Mouse (Mus musculus): Measurements from ENCODE around the gene Gramd4. TPM values are rescaled to one million over a fixed set of nuclear protein-coding genes. Genes with fewer than 3 reads are reported as not detected.
A peak's percentile ranks its signal among the peaks of the same experiment; 100 is the strongest.

Gramd4 gene
- total RNA-seq, 1 experiment = 24.5 TPM

DNA sequence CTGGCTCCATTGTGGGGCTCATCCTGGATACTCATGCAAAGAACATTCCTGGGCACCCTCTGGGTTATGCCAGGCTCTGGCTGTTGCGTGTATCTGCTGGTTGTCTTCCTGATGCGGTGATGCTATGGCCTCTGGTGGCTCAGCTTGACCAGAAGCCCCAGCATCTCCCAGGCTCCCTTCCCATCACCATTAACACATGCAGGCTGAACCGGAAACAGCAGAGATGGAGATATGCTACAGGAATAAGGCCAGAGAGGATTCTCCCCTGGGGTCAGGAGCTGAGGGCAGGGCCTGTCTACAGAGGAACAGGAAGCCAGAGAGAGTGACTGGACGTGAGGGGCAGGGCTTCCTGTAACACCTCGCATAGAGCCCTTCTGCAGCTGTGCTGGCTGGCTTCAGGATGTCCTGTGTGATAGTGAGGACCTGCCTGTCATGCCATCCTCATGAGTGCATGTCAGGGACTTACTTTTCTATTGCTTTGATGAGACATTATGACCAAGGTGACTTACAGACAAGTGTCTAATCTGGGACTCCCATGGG is 1.2 kb upstream of the Gramd4 start:
- H3K27ac ChIP-seq (ENCODE audit: insufficient read depth, low read depth, low read length, poor library complexity, severe bottlenecking) = no peak overlapping the region
- H3K36me3 ChIP-seq (ENCODE audit: control insufficient read depth, insufficient read depth, low read length, poor library complexity, severe bottlenecking) = no peaks in the 10 kb centered on the region
- TF ChIP-seq ZNF384 (IDR thresholded peaks at IDR 0.05; ENCODE audit: low read depth, low read length) = no peak
- TF ChIP-seq MAFK (IDR thresholded peaks at IDR 0.05; ENCODE audit: insufficient read depth, low read depth, low read length) = no peak
- TF ChIP-seq HCFC1 (IDR thresholded peaks at IDR 0.05; ENCODE audit: borderline replicate concordance, insufficient read depth, low read length) = no peak
- no peak for TF ChIP-seq CHD2 (IDR thresholded peaks at IDR 0.05; ENCODE audit: low read depth, low read length)
- no peak for TF ChIP-seq ZC3H11A (IDR thresholded peaks at IDR 0.05; ENCODE audit: borderline replicate concordance, low read depth, low read length)
- DNase-seq (ENCODE audit: low read depth, low spot score) = no peak
- in situ Hi-C loops (cut with MboI; ENCODE audit: low sequenced_read_pairs in 2 of 2, unreplicated experiment in 2 of 2) = no loop called here
- no peak overlapping the region for H3K9ac ChIP-seq (ENCODE audit: insufficient read depth, low read depth, low read length, poor library complexity, severe bottlenecking)
- H3K4me1 ChIP-seq (ENCODE audit: control insufficient read depth in 2 of 2, insufficient read depth in 2 of 2, low read length in 2 of 2, poor library complexity in 1 of 2) = peaks cover 3 to 11% of the 10 kb centered on the region in 2 experiments; a peak in 2 of 4 replicates
- H3K4me3 ChIP-seq (ENCODE audit: insufficient read depth in 1 of 2, low read depth in 1 of 2, low read length in 2 of 2, poor library complexity in 1 of 2, severe bottlenecking in 1 of 2) = no peak overlapping the region
- H3K9me3 ChIP-seq (ENCODE audit: control insufficient read depth, insufficient read depth, low read depth, low read length) = no peaks in the 10 kb centered on the region

DNA sequence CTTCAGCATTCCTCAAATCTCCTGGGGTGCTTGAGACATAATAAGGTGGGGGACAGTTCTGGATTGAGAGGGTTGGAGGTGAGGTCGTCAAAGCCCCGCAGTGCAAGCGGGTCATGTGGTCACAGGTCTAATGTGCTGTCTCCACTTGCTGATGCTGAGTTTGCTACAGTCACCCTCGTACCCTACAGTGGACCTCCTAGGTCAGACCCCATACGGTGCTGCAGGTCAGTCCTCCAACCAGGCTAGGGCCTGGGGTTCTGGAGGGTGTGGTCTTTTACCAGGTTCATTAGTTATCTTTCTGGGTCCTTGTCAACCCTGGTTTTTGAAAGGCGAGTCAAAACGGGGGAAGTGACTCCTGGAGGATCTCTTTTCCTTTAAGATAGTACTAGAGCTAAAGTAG is 413 bp downstream of the Gramd4 start:
- H3K4me1 ChIP-seq (ENCODE audit: control insufficient read depth in 2 of 2, insufficient read depth in 2 of 2, low read length in 2 of 2, poor library complexity in 1 of 2) = peaks cover 3 to 11% of the 10 kb centered on the region in 2 experiments; a peak in 2 of 4 replicates
- no peak for DNase-seq (ENCODE audit: low read depth, low spot score)

DNA sequence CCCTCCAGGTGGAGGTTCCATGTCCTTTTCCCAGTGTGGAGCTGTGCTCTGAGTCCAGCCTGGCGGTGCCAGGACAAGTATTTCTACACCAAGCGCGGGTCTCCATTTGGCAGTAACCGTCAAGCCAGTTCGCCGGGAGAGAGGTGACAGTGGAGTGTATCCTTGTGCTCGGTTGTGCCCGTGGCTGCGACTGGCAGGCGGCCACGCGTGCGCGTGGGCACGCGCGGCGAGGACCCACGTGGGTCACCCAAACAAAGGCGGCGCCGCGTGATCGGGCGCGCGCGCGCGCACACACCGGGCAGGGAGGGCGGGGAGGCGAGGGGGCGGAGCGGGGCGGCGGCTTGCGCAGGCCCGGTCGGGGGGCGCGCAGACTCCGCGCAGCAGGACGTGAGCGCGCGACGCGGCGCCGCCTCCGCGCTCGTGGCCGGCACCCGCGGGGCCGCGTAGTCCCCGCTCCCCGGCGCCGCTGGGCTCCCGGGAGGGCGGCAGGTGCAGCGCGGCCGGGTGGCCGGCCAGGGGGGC is 960 bp downstream of the Gramd4 start:
- no peaks in the 10 kb centered on the region for H3K9me3 ChIP-seq (ENCODE audit: control insufficient read depth, insufficient read depth, low read depth, low read length)
- no peak for DNase-seq (ENCODE audit: low read depth, low spot score)
- H3K4me1 ChIP-seq (ENCODE audit: control insufficient read depth in 2 of 2, insufficient read depth in 2 of 2, low read length in 2 of 2, poor library complexity in 1 of 2) = peaks cover 3 to 11% of the 10 kb centered on the region in 2 experiments; a peak in 2 of 4 replicates
- H3K4me3 ChIP-seq (ENCODE audit: insufficient read depth in 1 of 2, low read depth in 1 of 2, low read length in 2 of 2, poor library complexity in 1 of 2, severe bottlenecking in 1 of 2) = peak overlapping the region; percentile 78 to 79
- no peak for TF ChIP-seq ZNF384 (IDR thresholded peaks at IDR 0.05; ENCODE audit: low read depth, low read length)
- TF ChIP-seq MAFK (IDR thresholded peaks at IDR 0.05; ENCODE audit: insufficient read depth, low read depth, low read length) = no peak
- TF ChIP-seq ZC3H11A (IDR thresholded peaks at IDR 0.05; ENCODE audit: borderline replicate concordance, low read depth, low read length) = no peak
- no peak for TF ChIP-seq CHD2 (IDR thresholded peaks at IDR 0.05; ENCODE audit: low read depth, low read length)
- TF ChIP-seq HCFC1 (IDR thresholded peaks at IDR 0.05; ENCODE audit: borderline replicate concordance, insufficient read depth, low read length) = no peak
- H3K9ac ChIP-seq (ENCODE audit: insufficient read depth, low read depth, low read length, poor library complexity, severe bottlenecking) = peak overlapping the region; percentile 74
- H3K27ac ChIP-seq (ENCODE audit: insufficient read depth, low read depth, low read length, poor library complexity, severe bottlenecking) = no peak overlapping the region
- H3K36me3 ChIP-seq (ENCODE audit: control insufficient read depth, insufficient read depth, low read length, poor library complexity, severe bottlenecking) = no peaks in the 10 kb centered on the region
- in situ Hi-C loops (cut with MboI; ENCODE audit: low sequenced_read_pairs in 2 of 2, unreplicated experiment in 2 of 2) = no loop called here

More for the DNA sequence above, 413 bp downstream of the Gramd4 start:
- Histone ChIP-seq H3K36me3 (ENCODE audit: control insufficient read depth, insufficient read depth, low read length, poor library complexity, severe bottlenecking) (no peaks in the 10 kb centered on the region), H3K4me3 (ENCODE audit: insufficient read depth in 1 of 2, low read depth in 1 of 2, low read length in 2 of 2, poor library complexity in 1 of 2, severe bottlenecking in 1 of 2) (peak overlapping the region; percentile 78 to 79; a peak in 3 of 4 replicates), H3K9ac (ENCODE audit: insufficient read depth, low read depth, low read length, poor library complexity, severe bottlenecking) (no peak overlapping the region), H3K27ac (ENCODE audit: insufficient read depth, low read depth, low read length, poor library complexity, severe bottlenecking) (no peak overlapping the region), H3K9me3 (ENCODE audit: control insufficient read depth, insufficient read depth, low read depth, low read length) (no peaks in the 10 kb centered on the region)
- no peak for TF ChIP-seq ZC3H11A (IDR thresholded peaks at IDR 0.05; ENCODE audit: borderline replicate concordance, low read depth, low read length)
- no peak for TF ChIP-seq HCFC1 (IDR thresholded peaks at IDR 0.05; ENCODE audit: borderline replicate concordance, insufficient read depth, low read length)
- TF ChIP-seq CHD2 (IDR thresholded peaks at IDR 0.05; ENCODE audit: low read depth, low read length) = no peak
- TF ChIP-seq MAFK (IDR thresholded peaks at IDR 0.05; ENCODE audit: insufficient read depth, low read depth, low read length) = no peak
- TF ChIP-seq ZNF384 (IDR thresholded peaks at IDR 0.05; ENCODE audit: low read depth, low read length) = no peak
- in situ Hi-C loops (cut with MboI; ENCODE audit: low sequenced_read_pairs in 2 of 2, unreplicated experiment in 2 of 2) = no loop called here

DNA sequence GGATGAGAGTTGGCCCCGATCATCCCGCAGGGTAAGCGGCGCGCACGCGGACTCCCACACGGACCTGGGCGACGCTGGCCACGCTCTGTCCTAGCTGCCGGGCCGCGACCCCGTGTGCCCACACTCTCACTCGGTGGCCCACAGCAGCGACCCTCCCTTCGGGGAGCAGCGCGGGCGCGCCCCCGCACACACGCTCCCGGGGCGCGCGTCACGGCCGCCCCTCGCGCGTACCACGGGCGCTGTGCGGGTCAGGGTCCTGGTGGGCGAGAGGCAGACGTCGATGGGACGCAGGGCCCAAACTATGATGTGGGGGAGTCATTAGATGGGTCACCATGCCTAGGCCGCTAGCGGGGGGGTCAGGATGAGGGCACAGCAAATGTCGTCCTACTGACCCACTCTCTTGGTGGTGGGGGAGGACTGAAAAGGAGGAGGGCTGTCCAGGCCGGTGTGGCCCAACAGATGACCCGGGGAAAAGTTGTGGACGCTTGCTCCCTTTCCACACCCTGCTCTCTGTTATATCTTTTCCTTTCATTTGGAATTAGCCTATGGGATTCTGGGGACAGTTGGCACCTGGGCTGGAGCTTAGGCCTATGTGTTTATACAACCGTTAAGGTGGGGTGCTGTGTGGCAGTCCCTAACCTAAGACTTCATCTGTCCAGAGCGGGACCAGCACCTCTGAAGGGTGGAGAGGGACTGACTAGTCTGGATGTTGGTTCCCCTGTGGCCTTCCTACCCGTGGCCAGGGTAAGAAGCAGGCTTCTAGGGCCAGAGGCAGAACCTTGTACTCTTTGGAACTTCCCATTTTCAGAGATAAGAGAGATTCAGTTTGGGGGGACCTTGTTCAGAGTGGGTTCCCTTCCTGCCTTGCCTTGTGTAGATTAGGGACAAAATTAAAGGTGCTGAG is 1.7 kb downstream of the Gramd4 start:
- Histone ChIP-seq H3K36me3 (ENCODE audit: control insufficient read depth, insufficient read depth, low read length, poor library complexity, severe bottlenecking) (no peaks in the 10 kb centered on the region), H3K9ac (ENCODE audit: insufficient read depth, low read depth, low read length, poor library complexity, severe bottlenecking) (peak overlapping the region; percentile 74), H3K4me3 (ENCODE audit: insufficient read depth in 1 of 2, low read depth in 1 of 2, low read length in 2 of 2, poor library complexity in 1 of 2, severe bottlenecking in 1 of 2) (peak overlapping the region; percentile 68 to 79), H3K4me1 (ENCODE audit: control insufficient read depth in 2 of 2, insufficient read depth in 2 of 2, low read length in 2 of 2, poor library complexity in 1 of 2) (peaks cover 3 to 11% of the 10 kb centered on the region in 2 experiments; a peak in 2 of 4 replicates), H3K9me3 (ENCODE audit: control insufficient read depth, insufficient read depth, low read depth, low read length) (no peaks in the 10 kb centered on the region), H3K27ac (ENCODE audit: insufficient read depth, low read depth, low read length, poor library complexity, severe bottlenecking) (no peak overlapping the region)
- TF ChIP-seq CHD2 (IDR thresholded peaks at IDR 0.05; ENCODE audit: low read depth, low read length) (no peak), HCFC1 (IDR thresholded peaks at IDR 0.05; ENCODE audit: borderline replicate concordance, insufficient read depth, low read length) (0 out of 2 replicates have a peak, but pooled peaks have one; percentile 27)
- no peak for DNase-seq (ENCODE audit: low read depth, low spot score)
- in situ Hi-C loops (cut with MboI; ENCODE audit: low sequenced_read_pairs in 2 of 2, unreplicated experiment in 2 of 2) = no loop called here

Data from ES-E14 (cell line).